In genomic region chr13:34575179-34575996, GRCm38 (mm10) we compare ENCODE assay signal across 10 mouse cellular contexts.
A peak's percentile ranks its signal among the peaks of the same experiment; 100 is the strongest.
DNase-seq lines count a peak whose midpoint lies in the region; ATAC-seq lines count a peak whose summit lies in the region.
"Had no signal": no experiment of that assay in that cellular context is flagged by ENCODE, and none has a peak within 500 bp of the region (broad histone marks: within the 10 kb centered on the region; RNA-seq: fewer than 3 reads in every experiment).

No protein-coding gene starts in this region.

- DNase-seq in forebrain, embryonic 11.5 days (ENCODE audit: low spot score) = no peak
- DNase-seq in forebrain, embryonic 10.5 days (ENCODE audit: extremely low spot score, low spot score) = no peak
- DNase-seq in right cerebral cortex, adult 2 months (ENCODE audit: low spot score in 2 of 2) = peak; percentile 10 to 17
- DNase-seq in right cerebral cortex, postnatal 4 days = no peak
- DNase-seq in left cerebral cortex, postnatal 14 days (ENCODE audit: low spot score in 2 of 2) = peak; percentile 9 to 50
- DNase-seq in thymus, postnatal 14 days = no peak
- no peak for DNase-seq in testis, postnatal 14 days (ENCODE audit: low spot score)
- no peak for DNase-seq in adrenal gland, adult (ENCODE audit: inconsistent age in 2 of 2, low spot score in 1 of 2)
- DNase-seq: kidney, postnatal 10 days had no signal

- H3K4me2 ChIP-seq in forebrain, embryonic 11.5 days (ENCODE audit: low read depth, low read length, severe bottlenecking) = no peak overlapping the region

- no peak overlapping the region for H3K4me3 ChIP-seq in forebrain, embryonic 11.5 days (ENCODE audit: low read depth, low read length)
- H3K4me3 ChIP-seq in forebrain, embryonic 10.5 days = no peak overlapping the region
- H3K4me3 ChIP-seq: megakaryocyte, embryonic 14.5 days had no signal

- 91% methylated on average over 2 of the region's 2 CpGs for WGBS in forebrain, embryonic 11.5 days
- WGBS in forebrain, embryonic 10.5 days = 86% methylated on average over 2 of the region's 2 CpGs

- no peak overlapping the region; the same call in 1 of the 2 replicates for H3K27ac ChIP-seq in forebrain, embryonic 11.5 days (ENCODE audit: low read depth, low read length)
- no peak overlapping the region for H3K27ac ChIP-seq in forebrain, embryonic 10.5 days

- H3K36me3 ChIP-seq in forebrain, embryonic 11.5 days (ENCODE audit: control insufficient read depth, insufficient read depth, low read length) = no peaks in the 10 kb centered on the region
- no peaks in the 10 kb centered on the region for H3K36me3 ChIP-seq in forebrain, embryonic 10.5 days (replicated peaks)

- H3K9ac ChIP-seq in forebrain, embryonic 11.5 days (ENCODE audit: low read length) = no peak overlapping the region

- H3K9me3 ChIP-seq in forebrain, embryonic 11.5 days (ENCODE audit: control insufficient read depth, low read length) = no peaks in the 10 kb centered on the region
- no peaks in the 10 kb centered on the region for H3K9me3 ChIP-seq in forebrain, embryonic 10.5 days
- H3K9me3 ChIP-seq: megakaryocyte, embryonic 14.5 days had no signal

- 0 out of 2 replicates have a peak, but pooled peaks have one; percentile 5 for ATAC-seq in forebrain, embryonic 11.5 days (replicated peaks; ENCODE audit: low FRiP score)

- H3K4me1 ChIP-seq in forebrain, embryonic 11.5 days (replicated peaks; ENCODE audit: control insufficient read depth, insufficient read depth, low read length) = no peaks in the 10 kb centered on the region
- H3K4me1 ChIP-seq in forebrain, embryonic 10.5 days = peaks cover 7% of the 10 kb centered on the region; the same call in 1 of the 2 replicates

- intact Hi-C loops in left cerebral cortex, postnatal 14 days (cut with DNase I) = no loop called here

- no peaks in the 10 kb centered on the region for H3K27me3 ChIP-seq in forebrain, embryonic 11.5 days (ENCODE audit: control insufficient read depth, insufficient read depth, low read length)
- no peaks in the 10 kb centered on the region for H3K27me3 ChIP-seq in forebrain, embryonic 10.5 days (ENCODE audit: poor library complexity, severe bottlenecking)
- H3K27me3 ChIP-seq: megakaryocyte, embryonic 14.5 days had no signal

Comparison
In these comparisons a context has a peak if more than half of its experiments do, and no peak if none do; other contexts are left out.
1. DNase-seq: peak in right cerebral cortex, adult 2 months (2 of 2) and left cerebral cortex, postnatal 14 days (2 of 2); none in forebrain, embryonic 11.5 days (single experiment), forebrain, embryonic 10.5 days (single experiment), right cerebral cortex, postnatal 4 days (single experiment), thymus, postnatal 14 days (single experiment), testis, postnatal 14 days (single experiment) and adrenal gland, adult (0 of 2).